Mouse (Mus musculus): ENCODE data around the gene Sox6. TPM values are rescaled to one million over a fixed set of nuclear protein-coding genes. Genes with fewer than 3 reads are reported as not detected.

Sox6 gene
- total and polyA plus RNA-seq, 3 experiments: 0.09 to 1.3 (median 0.90) TPM

DNA sequence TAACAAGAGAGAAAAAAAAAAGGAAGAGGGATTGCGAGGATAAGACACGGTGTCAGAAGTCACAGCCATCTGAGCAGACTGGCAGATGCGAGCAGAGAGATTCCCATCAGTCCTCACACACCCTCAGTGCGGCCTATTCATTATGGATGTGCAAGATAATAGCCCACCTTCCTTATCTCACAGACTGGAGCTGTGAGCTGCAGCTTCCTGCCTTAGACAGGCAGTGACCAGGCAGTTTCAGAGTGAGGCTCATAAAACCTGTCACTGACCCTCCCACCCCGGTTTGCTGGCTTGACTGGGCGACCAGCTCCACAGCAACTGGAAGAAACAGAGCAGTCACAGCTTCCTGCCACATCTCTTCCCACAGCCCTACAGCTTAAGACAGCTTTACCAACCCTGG lies 96.8 kb downstream of the Sox6 start:
- Histone ChIP-seq H3K27ac (ENCODE audit: insufficient read depth, low read depth) (no peak overlapping the region), H3K4me1 (ENCODE audit: control insufficient read depth in 1 of 2, insufficient read depth in 2 of 2) (peaks cover 0 to 3% of the 10 kb centered on the region in 2 experiments; a peak in 1 of 4 replicates), H3K9ac (ENCODE audit: insufficient read depth, low read depth) (no peak overlapping the region), H3K27me3 (replicated peaks) (no peaks in the 10 kb centered on the region), H3K9me3 (replicated peaks; ENCODE audit: low read length) (no peaks in the 10 kb centered on the region), H3K4me2 (ENCODE audit: insufficient read depth, low read depth, poor library complexity, severe bottlenecking) (no peak overlapping the region), H3K4me3 (replicated peaks in 1 of 3; ENCODE audit: low read depth in 2 of 3, low read length in 2 of 3, poor library complexity in 1 of 3) (no peak overlapping the region), H3K36me3 (replicated peaks in 1 of 2; ENCODE audit: control insufficient read depth in 1 of 2, insufficient read depth in 1 of 2, low read length in 1 of 2) (no peaks in the 10 kb centered on the region), H3K79me2 (replicated peaks; ENCODE audit: control insufficient read depth, extremely low read depth, insufficient read depth, poor library complexity, severe bottlenecking) (no peaks in the 10 kb centered on the region)
- DNase-seq (ENCODE audit: extremely low read depth): no peak
- TF ChIP-seq MYC (IDR thresholded peaks at IDR 0.05; ENCODE audit: low read depth, low read length): no peak
- TF ChIP-seq NRF1 (IDR thresholded peaks at IDR 0.05; ENCODE audit: low read depth, low read length): no peak
- no peak for TF ChIP-seq KAT2A (IDR thresholded peaks at IDR 0.05; ENCODE audit: insufficient replicate concordance, low read length)
- TF ChIP-seq MAFK (IDR thresholded peaks at IDR 0.05; ENCODE audit: insufficient replicate concordance, low read length): no peak
- no peak for TF ChIP-seq SIN3A (IDR thresholded peaks at IDR 0.05; ENCODE audit: low read length)
- TF ChIP-seq ZMIZ1 (IDR thresholded peaks at IDR 0.05; ENCODE audit: low read depth, low read length): no peak
- TF ChIP-seq USF2 (conservative IDR thresholded peaks at IDR 0.05; ENCODE audit: low read depth, low read length): no peak
- no peak for TF ChIP-seq CTCF (conservative IDR thresholded peaks at IDR 0.05 in 1 of 2, IDR thresholded peaks at IDR 0.05 in 1 of 2; ENCODE audit: low read depth in 2 of 2, low read length in 2 of 2)
- no peak for TF ChIP-seq POLR2AphosphoS2 (IDR thresholded peaks at IDR 0.05; ENCODE audit: low read depth, low read length)
- TF ChIP-seq HCFC1 (IDR thresholded peaks at IDR 0.05; ENCODE audit: low read depth, low read length): no peak
- no peak for TF ChIP-seq E2F4 (IDR thresholded peaks at IDR 0.05; ENCODE audit: insufficient replicate concordance, low read depth, low read length)
- no peak for TF ChIP-seq GABPA (IDR thresholded peaks at IDR 0.05; ENCODE audit: insufficient replicate concordance, low read depth, low read length)
- TF ChIP-seq NELFE (IDR thresholded peaks at IDR 0.05; ENCODE audit: low read depth, low read length): no peak
- no peak for TF ChIP-seq MAX (IDR thresholded peaks at IDR 0.05; ENCODE audit: low read length)
- no peak for TF ChIP-seq UBTF (IDR thresholded peaks at IDR 0.05; ENCODE audit: low read depth, low read length)
- TF ChIP-seq TCF12 (IDR thresholded peaks at IDR 0.05; ENCODE audit: low read depth, low read length): no peak
- TF ChIP-seq RCOR1 (conservative IDR thresholded peaks at IDR 0.05; ENCODE audit: low read depth, low read length): no peak
- dilution Hi-C loops (cut with MboI; ENCODE audit: extremely low pct_ligation_motif_present, extremely low pct_unique_long_range_greater_than_20kb, low sequenced_read_pairs): no loop called here
- in situ Hi-C loops (cut with MboI; ENCODE audit: low pct_ligation_motif_present, low pct_unique_long_range_greater_than_20kb, low sequenced_read_pairs): no loop called here

DNA sequence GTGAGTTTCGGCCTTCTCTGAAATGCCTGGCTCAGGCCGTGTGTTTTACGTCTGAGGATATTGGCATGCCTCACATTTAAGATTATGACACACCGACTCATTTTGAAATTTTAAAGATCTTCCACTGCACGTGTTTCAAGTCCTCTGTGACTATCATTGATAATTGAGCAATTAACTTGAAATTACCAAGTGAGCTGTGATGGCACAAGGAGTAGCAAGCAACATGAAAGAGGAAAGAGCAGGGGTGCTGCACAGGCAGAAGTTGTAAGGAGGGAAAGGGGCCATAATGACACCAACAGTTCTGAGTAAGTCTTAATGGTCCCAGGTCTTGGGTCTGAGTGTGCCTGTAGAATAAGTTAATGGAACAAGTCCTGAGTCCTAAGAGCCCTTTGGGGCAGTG lies 99.3 kb downstream of the Sox6 start:
- dilution Hi-C loops (cut with MboI; ENCODE audit: extremely low pct_ligation_motif_present, extremely low pct_unique_long_range_greater_than_20kb, low sequenced_read_pairs) (no loop called here), in situ Hi-C loops (cut with MboI; ENCODE audit: low pct_ligation_motif_present, low pct_unique_long_range_greater_than_20kb, low sequenced_read_pairs) (no loop called here)
- H3K9me3 ChIP-seq (replicated peaks; ENCODE audit: low read length): no peaks in the 10 kb centered on the region
- H3K36me3 ChIP-seq (replicated peaks in 1 of 2; ENCODE audit: control insufficient read depth in 1 of 2, insufficient read depth in 1 of 2, low read length in 1 of 2): no peaks in the 10 kb centered on the region
- no peaks in the 10 kb centered on the region for H3K79me2 ChIP-seq (replicated peaks; ENCODE audit: control insufficient read depth, extremely low read depth, insufficient read depth, poor library complexity, severe bottlenecking)
- TF ChIP-seq SMC3 (IDR thresholded peaks at IDR 0.05; ENCODE audit: low read depth, low read length): no peak
- H3K4me3 ChIP-seq (replicated peaks in 1 of 3; ENCODE audit: low read depth in 2 of 3, low read length in 2 of 3, poor library complexity in 1 of 3): no peak overlapping the region
- no peaks in the 10 kb centered on the region for H3K27me3 ChIP-seq (replicated peaks)
- H3K4me1 ChIP-seq (ENCODE audit: control insufficient read depth in 1 of 2, insufficient read depth in 2 of 2): peaks cover 0 to 14% of the 10 kb centered on the region in 2 experiments; a peak in 2 of 4 replicates
- H3K9ac ChIP-seq (ENCODE audit: insufficient read depth, low read depth): no peak overlapping the region
- no peak overlapping the region for H3K27ac ChIP-seq (ENCODE audit: insufficient read depth, low read depth)
- H3K4me2 ChIP-seq (ENCODE audit: insufficient read depth, low read depth, poor library complexity, severe bottlenecking): no peak overlapping the region
- DNase-seq (ENCODE audit: extremely low read depth): no peak
